Mouse (Mus musculus): ENCODE results near the gene Adgrb3. TPM values are rescaled to one million over a fixed set of nuclear protein-coding genes. Genes with fewer than 3 reads are reported as not detected.

Adgrb3 gene
- 62.0 and 68.3 TPM in 2 replicates for polyA plus RNA-seq (2014; fragmentation: Nextera tagmentation; extraction: Ambion mirVana)

DNA sequence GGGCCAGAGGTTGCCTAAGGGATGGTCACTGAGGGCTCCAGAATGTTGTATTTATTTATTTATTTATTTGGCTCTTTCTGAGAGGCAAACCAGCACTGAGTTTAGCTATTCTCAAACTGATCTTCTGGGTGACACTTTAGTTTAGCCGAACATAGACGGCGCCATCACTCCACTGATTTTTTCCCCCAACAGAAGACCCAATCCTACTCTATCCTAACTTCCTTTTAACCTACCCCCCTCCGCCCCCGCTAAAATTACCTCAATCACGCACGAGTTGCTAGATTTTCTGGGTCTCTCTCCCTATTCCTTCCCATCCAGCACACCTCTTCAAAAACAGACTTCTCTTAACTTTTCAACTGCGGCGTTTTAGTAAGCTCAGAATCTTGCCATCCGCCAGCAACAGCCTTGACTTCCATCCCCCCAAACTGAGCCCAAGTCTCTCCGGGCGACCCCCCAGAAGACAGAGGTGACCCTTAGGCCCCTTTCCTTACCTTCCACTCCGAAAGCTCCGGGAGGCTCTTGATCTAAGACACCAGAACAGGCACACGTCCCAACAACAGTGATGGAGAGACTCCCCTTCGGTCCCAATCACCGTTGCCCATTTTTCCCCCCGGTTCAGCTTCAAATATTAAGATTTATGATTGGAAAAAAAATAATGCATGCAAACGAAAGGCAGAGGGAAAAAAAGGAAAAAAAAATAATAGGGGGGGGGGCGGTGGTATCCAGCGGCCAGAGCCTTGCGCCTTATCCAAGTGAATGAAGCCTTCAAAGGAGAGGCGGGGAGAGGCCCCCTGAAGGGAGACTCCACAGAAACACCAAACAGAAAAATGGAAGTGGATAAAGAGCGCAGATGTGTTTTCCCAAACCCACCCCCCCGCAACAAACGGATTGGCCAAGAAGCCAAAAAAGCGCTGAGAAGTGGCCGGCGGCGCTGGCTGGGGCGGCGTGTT is at the start of gene Adgrb3:
Adgrb3 (minus strand) TSS at position 737 of the 950 bp plus-strand sequence.
- under 1% methylated on average over 32 of the region's 32 CpGs for WGBS
- Histone ChIP-seq H3K27ac (peak within 1 kb of the TSS; percentile 94), H3K4me1 (replicated peaks; ENCODE audit: control insufficient read depth, insufficient read depth, low read length) (peaks cover 41% of the 10 kb centered on the region), H3K36me3 (replicated peaks; ENCODE audit: control insufficient read depth, insufficient read depth) (no peaks in the 10 kb centered on the region), H3K4me2 (replicated peaks) (peak within 1 kb of the TSS; percentile 75), H3K9ac (peak within 1 kb of the TSS; percentile 78), H3K9me3 (ENCODE audit: control insufficient read depth, low read length) (no peaks in the 10 kb centered on the region), H3K4me3 (replicated peaks; ENCODE audit: low read length) (peak within 1 kb of the TSS; percentile 64), H3K27me3 (ENCODE audit: control insufficient read depth, insufficient read depth, low read length) (no peaks in the 10 kb centered on the region)
- DNase-seq (ENCODE audit: low spot score) (peak; percentile 61), ATAC-seq (ENCODE audit: low FRiP score) (peak; percentile 52)

GRCm38 (mm10) chr1:25877526-25877925 is 48.0 kb upstream of the Adgrb3 start:
- ATAC-seq (ENCODE audit: low FRiP score) = no peak
- H3K36me3 ChIP-seq (replicated peaks; ENCODE audit: control insufficient read depth, insufficient read depth) = no peaks in the 10 kb centered on the region
- no peaks in the 10 kb centered on the region for H3K4me1 ChIP-seq (replicated peaks; ENCODE audit: control insufficient read depth, insufficient read depth, low read length)
- no peaks in the 10 kb centered on the region for H3K27me3 ChIP-seq (ENCODE audit: control insufficient read depth, insufficient read depth, low read length)
- H3K9me3 ChIP-seq (ENCODE audit: control insufficient read depth, low read length) = no peaks in the 10 kb centered on the region
- no peak for DNase-seq (ENCODE audit: low spot score)
- WGBS = 85% methylated on average over 5 of the region's 5 CpGs
- H3K27ac ChIP-seq = no peak overlapping the region
- H3K4me2 ChIP-seq (replicated peaks) = no peak overlapping the region
- no peak overlapping the region for H3K4me3 ChIP-seq (replicated peaks; ENCODE audit: low read length)
- no peak overlapping the region for H3K9ac ChIP-seq

DNA sequence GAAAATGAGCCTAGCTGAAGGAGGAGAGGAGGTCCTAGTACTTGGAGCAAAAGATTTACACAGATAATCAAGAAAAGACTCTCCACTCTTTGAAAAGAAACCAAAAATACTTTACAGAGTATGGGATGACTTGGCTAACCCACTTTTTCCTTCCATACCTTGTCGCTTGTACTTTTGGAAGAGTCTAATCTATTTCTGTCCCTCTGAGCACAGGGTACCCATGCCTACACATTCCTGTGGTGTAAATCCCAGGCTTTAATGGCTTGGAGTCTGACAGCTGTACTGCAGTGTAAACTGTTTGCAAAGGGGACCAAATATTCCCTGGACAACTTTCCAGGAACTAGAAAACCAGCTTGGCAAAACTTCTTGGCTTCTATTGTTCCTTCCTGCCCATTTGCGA is 28.0 kb upstream of the Adgrb3 start:
- 87% methylated on average over 2 of the region's 2 CpGs for WGBS
- ATAC-seq (ENCODE audit: low FRiP score) (no peak), DNase-seq (ENCODE audit: low spot score) (no peak)
- Histone ChIP-seq H3K4me3 (replicated peaks; ENCODE audit: low read length) (no peak overlapping the region), H3K4me2 (replicated peaks) (no peak overlapping the region), H3K27ac (no peak overlapping the region), H3K27me3 (ENCODE audit: control insufficient read depth, insufficient read depth, low read length) (no peaks in the 10 kb centered on the region), H3K9me3 (ENCODE audit: control insufficient read depth, low read length) (no peaks in the 10 kb centered on the region), H3K4me1 (replicated peaks; ENCODE audit: control insufficient read depth, insufficient read depth, low read length) (no peaks in the 10 kb centered on the region), H3K36me3 (replicated peaks; ENCODE audit: control insufficient read depth, insufficient read depth) (no peaks in the 10 kb centered on the region), H3K9ac (no peak overlapping the region)

GRCm38 (mm10) chr1:25854451-25854978 is 25.0 kb upstream of the Adgrb3 start:
- H3K4me3 ChIP-seq (replicated peaks; ENCODE audit: low read length) = no peak overlapping the region
- no peak overlapping the region for H3K9ac ChIP-seq
- no peaks in the 10 kb centered on the region for H3K4me1 ChIP-seq (replicated peaks; ENCODE audit: control insufficient read depth, insufficient read depth, low read length)
- DNase-seq (ENCODE audit: low spot score) (no peak), ATAC-seq (ENCODE audit: low FRiP score) (no peak)
- WGBS = 22% methylated on average over 2 of the region's 2 CpGs
- H3K4me2 ChIP-seq (replicated peaks) = no peak overlapping the region
- H3K27me3 ChIP-seq (ENCODE audit: control insufficient read depth, insufficient read depth, low read length) = no peaks in the 10 kb centered on the region
- H3K27ac ChIP-seq = no peak overlapping the region
- H3K36me3 ChIP-seq (replicated peaks; ENCODE audit: control insufficient read depth, insufficient read depth) = no peaks in the 10 kb centered on the region
- no peaks in the 10 kb centered on the region for H3K9me3 ChIP-seq (ENCODE audit: control insufficient read depth, low read length)

- Histone ChIP-seq H3K9ac (peak overlapping the region; percentile 78), H3K27me3 (ENCODE audit: control insufficient read depth, insufficient read depth, low read length) (no peaks in the 10 kb centered on the region), H3K9me3 (ENCODE audit: control insufficient read depth, low read length) (no peaks in the 10 kb centered on the region), H3K4me2 (replicated peaks) (peak overlapping the region; percentile 75), H3K36me3 (replicated peaks; ENCODE audit: control insufficient read depth, insufficient read depth) (no peaks in the 10 kb centered on the region), H3K27ac (peak overlapping the region; percentile 94), H3K4me3 (replicated peaks; ENCODE audit: low read length) (peak overlapping the region; percentile 64), H3K4me1 (replicated peaks; ENCODE audit: control insufficient read depth, insufficient read depth, low read length) (peaks cover 17% of the 10 kb centered on the region)
- ATAC-seq (ENCODE audit: low FRiP score) (no peak), DNase-seq (ENCODE audit: low spot score) (no peak)
- WGBS = 23% methylated on average over 6 of the region's 6 CpGs
Measured at GRCm38 (mm10) chr1:25832260-25832659, 2.8 kb upstream of the Adgrb3 start.

DNA sequence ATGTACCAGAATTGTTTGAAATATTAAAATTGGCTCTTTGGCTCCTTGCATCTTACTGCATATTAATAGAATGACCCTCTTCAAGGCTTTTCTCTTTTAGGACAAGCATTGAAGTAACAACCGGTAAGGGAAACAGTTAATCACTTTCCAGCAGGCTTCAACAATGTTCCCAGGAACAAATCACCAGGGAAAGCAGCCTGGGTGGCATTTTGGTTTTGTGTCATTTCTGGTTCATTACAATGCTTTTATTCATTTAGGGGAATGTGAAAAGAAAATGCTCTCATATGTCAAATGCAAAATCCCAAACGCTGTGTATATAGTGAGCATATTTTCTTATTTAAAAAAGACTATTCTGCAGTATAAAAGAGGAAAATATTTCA is 2.0 kb upstream of the Adgrb3 start:
- Histone ChIP-seq H3K9me3 (ENCODE audit: control insufficient read depth, low read length) (no peaks in the 10 kb centered on the region), H3K36me3 (replicated peaks; ENCODE audit: control insufficient read depth, insufficient read depth) (no peaks in the 10 kb centered on the region), H3K27me3 (ENCODE audit: control insufficient read depth, insufficient read depth, low read length) (no peaks in the 10 kb centered on the region), H3K9ac (peak overlapping the region; percentile 78), H3K4me1 (replicated peaks; ENCODE audit: control insufficient read depth, insufficient read depth, low read length) (peaks cover 22% of the 10 kb centered on the region), H3K4me2 (replicated peaks) (peak overlapping the region; percentile 75), H3K4me3 (replicated peaks; ENCODE audit: low read length) (peak overlapping the region; percentile 64), H3K27ac (peak overlapping the region; percentile 94)
- DNase-seq (ENCODE audit: low spot score) (no peak), ATAC-seq (ENCODE audit: low FRiP score) (no peak)
- 9% methylated on average over 2 of the region's 2 CpGs for WGBS

- DNase-seq (ENCODE audit: low spot score) = peak; percentile 61
- Histone ChIP-seq H3K9me3 (ENCODE audit: control insufficient read depth, low read length) (no peaks in the 10 kb centered on the region), H3K36me3 (replicated peaks; ENCODE audit: control insufficient read depth, insufficient read depth) (no peaks in the 10 kb centered on the region), H3K9ac (peak overlapping the region; percentile 78), H3K4me1 (replicated peaks; ENCODE audit: control insufficient read depth, insufficient read depth, low read length) (peaks cover 26% of the 10 kb centered on the region), H3K4me2 (replicated peaks) (peak overlapping the region; percentile 75), H3K27ac (peak overlapping the region; percentile 94), H3K4me3 (replicated peaks; ENCODE audit: low read length) (peak overlapping the region; percentile 64), H3K27me3 (ENCODE audit: control insufficient read depth, insufficient read depth, low read length) (no peaks in the 10 kb centered on the region)
- WGBS = 1% methylated on average over 15 of the region's 15 CpGs
- peak; percentile 17; the same call in 1 of the 2 replicates for ATAC-seq (ENCODE audit: low FRiP score)
Measured at GRCm38 (mm10) chr1:25830757-25831520, 1.4 kb upstream of the Adgrb3 start.

GRCm38 (mm10) chr1:25829921-25830751 is 629 bp upstream of the Adgrb3 start:
- peak overlapping the region; percentile 94 for H3K27ac ChIP-seq
- no peaks in the 10 kb centered on the region for H3K36me3 ChIP-seq (replicated peaks; ENCODE audit: control insufficient read depth, insufficient read depth)
- ATAC-seq (ENCODE audit: low FRiP score) (peak; percentile 88), DNase-seq (ENCODE audit: low spot score) (peak; percentile 87)
- peak overlapping the region; percentile 78 for H3K9ac ChIP-seq
- WGBS = under 1% methylated on average over 61 of the region's 99 CpGs
- H3K4me3 ChIP-seq (replicated peaks; ENCODE audit: low read length) = peak overlapping the region; percentile 64
- H3K4me1 ChIP-seq (replicated peaks; ENCODE audit: control insufficient read depth, insufficient read depth, low read length) = peaks cover 34% of the 10 kb centered on the region
- no peaks in the 10 kb centered on the region for H3K27me3 ChIP-seq (ENCODE audit: control insufficient read depth, insufficient read depth, low read length)
- no peaks in the 10 kb centered on the region for H3K9me3 ChIP-seq (ENCODE audit: control insufficient read depth, low read length)
- H3K4me2 ChIP-seq (replicated peaks) = peak overlapping the region; percentile 75
